Mouse (Mus musculus) embryonic facial prominence, embryonic 10.5 days (tissue): ENCODE results near the gene Dennd5b. TPM values are rescaled to one million over a fixed set of nuclear protein-coding genes. Genes with fewer than 3 reads are reported as not detected.

Experiments used
- DNase-seq: peaks from one replicate; pipeline ENCODE4 v3.0.0-alpha.2; 2017; ENCODE audit warnings: low spot score
- H3K27ac ChIP-seq: fragments of 300-500 bp; sonication (generic); replicated peaks from 2 replicates; pipeline ENCODE4 v1.5.1; 2016; ENCODE audit warnings: mild to moderate bottlenecking
- H3K27me3 ChIP-seq: fragments of 300-500 bp; sonication (generic); replicated peaks from 2 replicates; pipeline ENCODE4 v1.6.1; 2016; ENCODE audit warnings: low read depth, mild to moderate bottlenecking; ENCODE audit not compliant: poor library complexity, severe bottlenecking
- H3K36me3 ChIP-seq: fragments of 300-500 bp; sonication (generic); replicated peaks from 2 replicates; pipeline ENCODE4 v1.6.1; 2016; ENCODE audit warnings: mild to moderate bottlenecking, moderate library complexity
- H3K4me1 ChIP-seq: fragments of 300-500 bp; sonication (generic); 2 replicates; pipeline ENCODE4 v1.6.1; 2016
- H3K4me3 ChIP-seq: fragments of 300-500 bp; sonication (generic); 2 replicates; pipeline ENCODE4 v1.5.1; 2016; ENCODE audit warnings: mild to moderate bottlenecking, moderate library complexity
- H3K9me3 ChIP-seq: fragments of 300-500 bp; sonication (generic); 2 replicates; pipeline ENCODE4 v1.6.1; 2016; ENCODE audit warnings: mild to moderate bottlenecking
- WGBS: fragments of 180-500 bp; shearing (Covaris S2); methylation state at CpG from one replicate; pipeline ENCODE4 v1.1.7; 2016; 5-methylcytosine and 5-hydroxymethylcytosine counted together
- polyA plus RNA-seq: library from polyadenylated mRNA; unstranded; fragments of >200 nt; fragmentation: Nextera tagmentation; extraction: Ambion mirVana; gene quantifications from 2 replicates; pipeline ENCODE4 v1.2.1, GENCODE M21; 2016

Dennd5b gene
- polyA plus RNA-seq, 1 experiment from 2014 or later, result 10.8 TPM

GRCm38 (mm10) chr6:149050978-149051723 lies 50.3 kb downstream of the Dennd5b start:
- H3K4me1 ChIP-seq, result no peaks in the 10 kb centered on the region
- H3K27me3 ChIP-seq, result no peaks in the 10 kb centered on the region
- H3K9me3 ChIP-seq, result no peaks in the 10 kb centered on the region
- 82% methylated on average over 4 of the region's 4 CpGs for WGBS
- H3K36me3 ChIP-seq, result 0 out of 2 replicates have a peak, but pooled peaks cover 8% of the 10 kb centered on the region
- no peak overlapping the region for H3K4me3 ChIP-seq
- no peak for DNase-seq
- no peak overlapping the region for H3K27ac ChIP-seq

GRCm38 (mm10) chr6:149040099-149040498 lies 61.4 kb downstream of the Dennd5b start:
- no peak overlapping the region for H3K4me3 ChIP-seq
- no peak for DNase-seq
- no peaks in the 10 kb centered on the region for H3K4me1 ChIP-seq
- no peaks in the 10 kb centered on the region for H3K9me3 ChIP-seq
- H3K36me3 ChIP-seq, result peaks cover 7% of the 10 kb centered on the region
- 87% methylated on average over 4 of the region's 4 CpGs for WGBS
- no peaks in the 10 kb centered on the region for H3K27me3 ChIP-seq
- no peak overlapping the region for H3K27ac ChIP-seq

- Histone ChIP-seq H3K36me3 (peaks cover 29% of the 10 kb centered on the region), H3K27ac (no peak overlapping the region), H3K27me3 (no peaks in the 10 kb centered on the region), H3K9me3 (no peaks in the 10 kb centered on the region), H3K4me1 (no peaks in the 10 kb centered on the region), H3K4me3 (no peak overlapping the region)
- DNase-seq, result no peak
- WGBS, result 91% methylated on average over 5 of the region's 5 CpGs
These were observed 69.3 kb downstream of the Dennd5b start for GRCm38 (mm10) chr6:149032198-149032597.

- H3K27ac ChIP-seq, result no peak overlapping the region
- no peak for DNase-seq
- H3K4me1 ChIP-seq, result no peaks in the 10 kb centered on the region
- peaks cover 37% of the 10 kb centered on the region for H3K36me3 ChIP-seq
- H3K27me3 ChIP-seq, result no peaks in the 10 kb centered on the region
- H3K9me3 ChIP-seq, result no peaks in the 10 kb centered on the region
- H3K4me3 ChIP-seq, result no peak overlapping the region
These were observed 70.1 kb downstream of the Dennd5b start for GRCm38 (mm10) chr6:149031377-149031776.

GRCm38 (mm10) chr6:149018431-149018830 lies 83.0 kb downstream of the Dennd5b start:
- 84% methylated on average over 5 of the region's 5 CpGs for WGBS
- H3K4me3 ChIP-seq, result no peak overlapping the region
- no peaks in the 10 kb centered on the region for H3K4me1 ChIP-seq
- no peaks in the 10 kb centered on the region for H3K27me3 ChIP-seq
- no peak for DNase-seq
- peaks cover 79% of the 10 kb centered on the region for H3K36me3 ChIP-seq
- H3K9me3 ChIP-seq, result no peaks in the 10 kb centered on the region
- H3K27ac ChIP-seq, result no peak overlapping the region

- H3K36me3 ChIP-seq, result peaks cover 80% of the 10 kb centered on the region
- no peak for DNase-seq
These were observed 90.6 kb downstream of the Dennd5b start for GRCm38 (mm10) chr6:149010766-149011301.

GRCm38 (mm10) chr6:149005009-149005408 lies 96.5 kb downstream of the Dennd5b start:
- H3K9me3 ChIP-seq, result no peaks in the 10 kb centered on the region
- WGBS, result 90% methylated on average over 7 of the region's 7 CpGs
- H3K27ac ChIP-seq, result no peak overlapping the region
- no peak overlapping the region for H3K4me3 ChIP-seq
- H3K4me1 ChIP-seq, result no peaks in the 10 kb centered on the region
- no peaks in the 10 kb centered on the region for H3K27me3 ChIP-seq
- H3K36me3 ChIP-seq, result peaks cover 79% of the 10 kb centered on the region
- DNase-seq, result no peak

More at GRCm38 (mm10) chr6:149010766-149011301, 90.6 kb downstream of the Dennd5b start:
- no peaks in the 10 kb centered on the region for H3K9me3 ChIP-seq
- H3K27me3 ChIP-seq, result no peaks in the 10 kb centered on the region
- H3K4me3 ChIP-seq, result no peak overlapping the region
- no peak overlapping the region for H3K27ac ChIP-seq
- H3K4me1 ChIP-seq, result no peaks in the 10 kb centered on the region

GRCm38 (mm10) chr6:148994327-148994999 lies 107.0 kb downstream of the Dennd5b start:
- H3K9me3 ChIP-seq, result no peaks in the 10 kb centered on the region
- H3K4me1 ChIP-seq, result peaks cover 30% of the 10 kb centered on the region
- no peak overlapping the region for H3K4me3 ChIP-seq
- H3K36me3 ChIP-seq, result peaks cover 31% of the 10 kb centered on the region
- DNase-seq, result no peak
- 66% methylated on average over 5 of the region's 5 CpGs for WGBS
- H3K27ac ChIP-seq, result no peak overlapping the region
- no peaks in the 10 kb centered on the region for H3K27me3 ChIP-seq

GRCm38 (mm10) chr6:148993117-148994077 lies 108.1 kb downstream of the Dennd5b start:
- Histone ChIP-seq H3K27ac (peak overlapping the region; percentile 82), H3K27me3 (no peaks in the 10 kb centered on the region), H3K36me3 (peaks cover 27% of the 10 kb centered on the region), H3K4me1 (peaks cover 30% of the 10 kb centered on the region), H3K9me3 (no peaks in the 10 kb centered on the region), H3K4me3 (0 out of 2 replicates have a peak overlapping the region, but pooled peaks have one; percentile 16)
- no peak for DNase-seq
- WGBS, result 19% methylated on average over 9 of the region's 9 CpGs

- peak overlapping the region; percentile 82 for H3K27ac ChIP-seq
- no peaks in the 10 kb centered on the region for H3K27me3 ChIP-seq
- peaks cover 19% of the 10 kb centered on the region for H3K36me3 ChIP-seq
- WGBS, result 20% methylated on average over 4 of the region's 4 CpGs
- DNase-seq, result peak; percentile 48
- H3K9me3 ChIP-seq, result no peaks in the 10 kb centered on the region
- H3K4me3 ChIP-seq, result 0 out of 2 replicates have a peak overlapping the region, but pooled peaks have one; percentile 16
- H3K4me1 ChIP-seq, result peaks cover 30% of the 10 kb centered on the region
These were observed 108.9 kb downstream of the Dennd5b start for GRCm38 (mm10) chr6:148992373-148993116.

- Histone ChIP-seq H3K36me3 (peaks cover 13% of the 10 kb centered on the region), H3K27ac (peak overlapping the region; percentile 82), H3K9me3 (no peaks in the 10 kb centered on the region), H3K4me3 (no peak overlapping the region), H3K4me1 (peaks cover 30% of the 10 kb centered on the region), H3K27me3 (no peaks in the 10 kb centered on the region)
- WGBS, result 42% methylated on average over 6 of the region's 6 CpGs
- DNase-seq, result no peak
These were observed 109.7 kb downstream of the Dennd5b start for GRCm38 (mm10) chr6:148991660-148992372.
